Mouse (Mus musculus): Measurements from ENCODE around the gene Acer1.

The Acer1 gene

DNA sequence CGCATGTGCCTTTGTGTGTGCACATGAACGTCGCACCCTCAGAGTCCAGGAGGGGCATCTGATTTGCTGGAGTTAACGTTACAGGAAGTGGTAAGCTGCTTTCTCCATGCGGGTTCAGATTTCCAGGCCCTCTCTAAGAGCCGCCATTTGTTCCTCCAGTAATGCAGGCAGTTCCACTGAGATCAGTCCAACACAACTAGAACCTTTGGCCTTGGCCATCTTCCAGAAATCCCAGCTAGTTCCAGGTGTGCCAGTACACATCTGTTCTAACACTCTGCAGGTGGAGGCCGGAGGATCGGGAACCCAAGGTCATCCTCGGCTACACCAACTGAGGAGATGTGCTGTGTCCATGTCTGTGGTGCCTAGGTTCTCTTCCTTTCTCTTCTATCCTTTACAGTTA, 3.0 kb upstream of the Acer1 start:
- no peaks in the 10 kb centered on the region for H3K36me3 ChIP-seq (ENCODE audit: insufficient read depth, low read length)
- TF ChIP-seq POU5F1 (IDR thresholded peaks at IDR 0.05; ENCODE audit: borderline replicate concordance, low read length), result no peak
- TF ChIP-seq NANOG (IDR thresholded peaks at IDR 0.05; ENCODE audit: borderline replicate concordance, low read length), result no peak
- TF ChIP-seq CTCF (conservative IDR thresholded peaks at IDR 0.05; ENCODE audit: low read length), result no peak
- peaks cover 12% of the 10 kb centered on the region for H3K4me1 ChIP-seq (replicated peaks; ENCODE audit: low read depth, low read length)
- H3K9me3 ChIP-seq (ENCODE audit: low read length), result no peaks in the 10 kb centered on the region
- H3K27me3 ChIP-seq (ENCODE audit: insufficient read depth, low read length), result no peaks in the 10 kb centered on the region
- no peak overlapping the region for H3K4me3 ChIP-seq (replicated peaks; ENCODE audit: low read length)

DNA sequence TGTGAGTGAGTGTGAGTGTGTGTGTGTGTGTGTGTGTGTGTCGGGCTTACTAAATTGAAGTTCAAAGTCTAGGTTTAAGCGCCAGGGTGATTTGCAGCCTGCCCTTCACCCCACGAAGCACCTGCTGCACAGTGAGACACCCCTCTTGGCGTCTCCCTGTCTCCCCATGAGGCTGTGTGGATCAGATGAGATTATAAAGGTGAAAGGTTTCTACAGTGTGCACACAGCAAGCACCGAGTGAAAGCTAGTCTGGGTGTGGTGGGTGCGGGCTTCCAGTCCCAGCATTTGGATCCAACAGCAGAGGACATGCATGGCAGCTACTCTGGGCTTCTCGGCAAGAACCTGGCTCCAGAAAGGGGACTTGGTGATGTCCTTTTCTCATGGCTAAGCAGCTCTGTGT, 877 bp downstream of the Acer1 start:
- Histone ChIP-seq H3K9me3 (ENCODE audit: low read length) (no peaks in the 10 kb centered on the region), H3K4me1 (replicated peaks; ENCODE audit: low read depth, low read length) (peaks cover 10% of the 10 kb centered on the region), H3K4me3 (replicated peaks; ENCODE audit: low read length) (no peak overlapping the region), H3K36me3 (ENCODE audit: insufficient read depth, low read length) (no peaks in the 10 kb centered on the region), H3K27me3 (ENCODE audit: insufficient read depth, low read length) (peaks cover 2% of the 10 kb centered on the region; the same call in 1 of the 2 replicates)
- no peak for TF ChIP-seq CTCF (conservative IDR thresholded peaks at IDR 0.05; ENCODE audit: low read length)
- no peak for TF ChIP-seq NANOG (IDR thresholded peaks at IDR 0.05; ENCODE audit: borderline replicate concordance, low read length)
- no peak for TF ChIP-seq POU5F1 (IDR thresholded peaks at IDR 0.05; ENCODE audit: borderline replicate concordance, low read length)

DNA sequence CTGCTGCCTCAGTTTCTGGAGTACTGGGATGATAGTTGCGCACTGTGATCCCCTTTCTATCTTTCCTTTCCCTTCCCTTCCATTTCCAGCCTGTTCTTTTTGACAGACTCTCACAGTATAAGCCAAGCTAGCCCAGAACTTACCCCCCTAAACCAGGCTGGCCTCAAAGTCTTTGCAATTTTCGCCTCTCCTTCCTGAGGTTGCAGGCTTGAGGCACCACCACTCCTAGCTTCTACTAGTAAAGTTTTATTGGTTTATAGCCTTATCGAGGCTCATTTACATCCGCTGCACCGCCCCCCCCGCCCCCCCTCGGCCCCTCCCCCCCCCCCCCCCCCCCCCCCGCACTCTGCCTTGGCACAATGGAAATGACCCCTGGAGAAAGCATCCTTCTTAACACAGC, 2.4 kb downstream of the Acer1 start:
- TF ChIP-seq POU5F1 (IDR thresholded peaks at IDR 0.05; ENCODE audit: borderline replicate concordance, low read length) (no peak), NANOG (IDR thresholded peaks at IDR 0.05; ENCODE audit: borderline replicate concordance, low read length) (no peak), CTCF (conservative IDR thresholded peaks at IDR 0.05; ENCODE audit: low read length) (no peak)
- Histone ChIP-seq H3K27me3 (ENCODE audit: insufficient read depth, low read length) (peaks cover 2% of the 10 kb centered on the region; the same call in 1 of the 2 replicates), H3K36me3 (ENCODE audit: insufficient read depth, low read length) (no peaks in the 10 kb centered on the region), H3K9me3 (ENCODE audit: low read length) (no peaks in the 10 kb centered on the region), H3K4me3 (replicated peaks; ENCODE audit: low read length) (no peak overlapping the region), H3K4me1 (replicated peaks; ENCODE audit: low read depth, low read length) (peaks cover 15% of the 10 kb centered on the region)

DNA sequence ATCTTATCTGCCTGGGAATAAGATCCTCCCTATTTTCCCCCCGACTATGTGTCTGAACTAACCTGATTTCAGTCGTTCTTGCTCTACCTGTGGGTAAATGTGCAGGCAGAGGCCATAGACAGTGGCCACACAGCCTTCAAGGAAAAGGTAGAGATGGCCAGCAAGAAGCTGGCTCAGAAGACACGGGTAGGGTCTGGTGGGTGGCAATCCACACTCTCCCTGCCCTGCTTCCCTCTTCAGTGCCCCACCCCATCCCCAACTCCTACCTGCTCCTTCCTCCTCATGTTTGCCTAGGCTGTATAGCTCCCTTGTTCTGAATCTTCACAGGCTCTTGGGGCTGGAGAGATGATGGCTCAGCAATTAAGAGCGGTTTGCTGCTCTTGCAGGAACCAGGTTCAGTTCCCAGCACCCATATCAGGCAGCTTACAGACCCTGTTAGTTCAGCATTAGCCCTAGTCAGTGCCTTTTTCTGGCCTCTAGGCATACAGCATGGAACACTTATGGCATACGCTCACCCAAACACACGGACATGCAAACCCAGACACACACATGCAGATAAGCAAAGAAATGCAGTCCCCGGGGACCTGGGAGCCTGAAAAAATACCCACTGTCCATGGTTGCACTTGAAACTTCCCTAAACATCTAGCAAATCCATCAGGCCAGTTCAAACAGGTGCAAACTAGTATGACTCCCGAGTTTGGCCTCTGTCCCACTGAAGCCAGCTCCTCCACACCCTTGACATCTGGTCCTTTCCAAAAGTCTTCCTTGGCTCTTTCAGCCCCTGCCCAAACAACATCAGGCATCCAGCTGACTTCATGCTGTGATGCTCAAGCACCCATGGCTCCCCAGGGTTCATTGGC, 5.2 kb downstream of the Acer1 start:
- peaks cover 22% of the 10 kb centered on the region for H3K4me1 ChIP-seq (replicated peaks; ENCODE audit: low read depth, low read length)
- peaks cover 2% of the 10 kb centered on the region; the same call in 1 of the 2 replicates for H3K27me3 ChIP-seq (ENCODE audit: insufficient read depth, low read length)
- H3K9me3 ChIP-seq (ENCODE audit: low read length), result no peaks in the 10 kb centered on the region
- TF ChIP-seq POU5F1 (IDR thresholded peaks at IDR 0.05; ENCODE audit: borderline replicate concordance, low read length), result no peak
- TF ChIP-seq CTCF (conservative IDR thresholded peaks at IDR 0.05; ENCODE audit: low read length), result no peak
- H3K36me3 ChIP-seq (ENCODE audit: insufficient read depth, low read length), result no peaks in the 10 kb centered on the region
- H3K4me3 ChIP-seq (replicated peaks; ENCODE audit: low read length), result no peak overlapping the region

DNA sequence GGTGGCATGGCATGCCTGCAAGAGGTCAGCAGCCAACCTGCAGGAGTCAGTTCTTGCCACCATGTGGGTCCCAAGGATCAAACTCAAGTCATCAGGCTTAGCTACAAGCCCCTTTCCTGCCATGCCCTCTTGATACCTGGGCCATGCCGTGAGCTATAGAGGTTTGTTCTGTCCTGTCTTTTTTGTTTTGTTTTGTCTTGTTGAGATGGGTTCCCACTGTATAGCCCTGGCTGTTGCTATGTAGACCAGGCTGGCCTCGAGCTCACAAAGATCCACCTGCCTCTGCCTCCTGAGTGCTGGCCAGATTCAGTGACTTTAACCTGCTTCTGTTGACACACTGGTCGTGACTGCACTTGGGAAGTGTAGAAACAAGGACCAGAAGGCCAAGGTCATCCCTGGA, 6.5 kb downstream of the Acer1 start:
- H3K36me3 ChIP-seq (ENCODE audit: insufficient read depth, low read length), result no peaks in the 10 kb centered on the region
- no peak overlapping the region for H3K4me3 ChIP-seq (replicated peaks; ENCODE audit: low read length)
- peaks cover 22% of the 10 kb centered on the region for H3K4me1 ChIP-seq (replicated peaks; ENCODE audit: low read depth, low read length)
- H3K9me3 ChIP-seq (ENCODE audit: low read length), result no peaks in the 10 kb centered on the region
- H3K27me3 ChIP-seq (ENCODE audit: insufficient read depth, low read length), result peaks cover 2% of the 10 kb centered on the region; the same call in 1 of the 2 replicates
- TF ChIP-seq NANOG (IDR thresholded peaks at IDR 0.05; ENCODE audit: borderline replicate concordance, low read length) (no peak), POU5F1 (IDR thresholded peaks at IDR 0.05; ENCODE audit: borderline replicate concordance, low read length) (no peak), CTCF (conservative IDR thresholded peaks at IDR 0.05; ENCODE audit: low read length) (no peak)

DNA sequence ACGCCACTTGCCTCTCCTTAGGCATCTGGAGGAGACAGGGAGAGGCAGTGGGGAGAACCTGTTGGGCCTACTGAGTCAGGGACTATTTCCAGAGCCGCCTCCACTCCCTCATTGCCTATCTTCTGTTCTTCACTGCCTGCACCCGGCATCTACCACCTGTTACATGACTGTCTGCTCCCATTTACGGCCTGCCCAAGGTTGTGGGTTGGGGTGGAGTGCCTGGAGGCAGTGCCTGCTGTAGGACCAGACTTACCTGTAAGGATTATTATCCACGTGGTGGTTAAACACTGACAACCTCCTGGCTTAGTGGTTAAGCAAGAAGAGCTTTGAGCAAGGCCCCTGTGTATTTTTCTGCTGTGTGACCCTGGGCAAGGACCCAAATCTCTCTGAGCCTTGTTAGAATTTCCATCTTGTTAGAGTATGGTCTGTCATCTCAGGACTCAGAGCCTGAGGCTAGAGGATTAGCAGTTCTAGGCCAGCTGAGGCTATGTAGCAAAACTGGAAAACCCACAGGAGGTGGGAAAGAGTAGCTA, 7.2 kb downstream of the Acer1 start:
- Histone ChIP-seq H3K27me3 (ENCODE audit: insufficient read depth, low read length) (peaks cover 7% of the 10 kb centered on the region; the same call in 1 of the 2 replicates), H3K9me3 (ENCODE audit: low read length) (no peaks in the 10 kb centered on the region), H3K4me1 (replicated peaks; ENCODE audit: low read depth, low read length) (peaks cover 22% of the 10 kb centered on the region), H3K36me3 (ENCODE audit: insufficient read depth, low read length) (no peaks in the 10 kb centered on the region), H3K4me3 (replicated peaks; ENCODE audit: low read length) (no peak overlapping the region)
- TF ChIP-seq CTCF (conservative IDR thresholded peaks at IDR 0.05; ENCODE audit: low read length) (no peak), NANOG (IDR thresholded peaks at IDR 0.05; ENCODE audit: borderline replicate concordance, low read length) (no peak), POU5F1 (IDR thresholded peaks at IDR 0.05; ENCODE audit: borderline replicate concordance, low read length) (no peak)

DNA sequence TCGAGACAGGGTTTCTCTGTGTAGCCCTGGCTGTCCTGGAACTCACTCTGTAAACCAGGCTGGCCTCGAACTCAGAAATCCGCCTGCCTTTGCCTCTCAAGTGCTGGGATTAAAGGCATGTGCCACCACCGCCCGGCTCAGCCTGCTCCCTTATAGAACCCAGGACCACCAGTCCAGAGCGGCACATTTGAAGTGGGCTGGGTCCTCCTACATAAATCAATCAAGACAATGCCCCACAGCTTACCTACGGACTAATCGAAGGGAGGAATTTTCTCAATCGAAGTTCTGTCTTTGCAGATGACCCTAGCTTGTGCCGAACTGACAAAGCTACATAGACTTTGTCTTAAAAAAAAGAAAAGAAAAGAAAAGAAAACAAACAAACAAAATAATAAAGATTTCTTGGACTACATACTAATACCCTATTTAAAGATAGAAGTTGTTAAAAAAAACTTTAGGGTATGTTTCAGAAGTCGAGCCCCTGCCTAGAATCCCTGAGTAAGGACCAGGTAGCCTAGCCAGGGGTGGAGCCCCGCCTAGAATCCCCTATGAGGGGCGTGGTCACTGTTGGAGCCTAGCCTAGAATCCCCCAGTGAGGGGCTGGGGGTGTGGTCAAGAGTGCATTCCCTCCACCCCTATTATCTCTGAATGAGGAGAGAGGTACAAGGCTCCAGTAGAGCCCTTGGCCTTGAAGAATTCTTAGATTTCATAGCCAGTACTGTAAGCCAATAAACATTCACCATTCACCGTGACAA, 7.8 kb downstream of the Acer1 start:
- Histone ChIP-seq H3K9me3 (ENCODE audit: low read length) (no peaks in the 10 kb centered on the region), H3K4me3 (replicated peaks; ENCODE audit: low read length) (no peak overlapping the region), H3K27me3 (ENCODE audit: insufficient read depth, low read length) (peaks cover 11% of the 10 kb centered on the region), H3K36me3 (ENCODE audit: insufficient read depth, low read length) (no peaks in the 10 kb centered on the region), H3K4me1 (replicated peaks; ENCODE audit: low read depth, low read length) (peaks cover 22% of the 10 kb centered on the region)
- TF ChIP-seq CTCF (conservative IDR thresholded peaks at IDR 0.05; ENCODE audit: low read length) (no peak), POU5F1 (IDR thresholded peaks at IDR 0.05; ENCODE audit: borderline replicate concordance, low read length) (no peak), NANOG (IDR thresholded peaks at IDR 0.05; ENCODE audit: borderline replicate concordance, low read length) (no peak)

DNA sequence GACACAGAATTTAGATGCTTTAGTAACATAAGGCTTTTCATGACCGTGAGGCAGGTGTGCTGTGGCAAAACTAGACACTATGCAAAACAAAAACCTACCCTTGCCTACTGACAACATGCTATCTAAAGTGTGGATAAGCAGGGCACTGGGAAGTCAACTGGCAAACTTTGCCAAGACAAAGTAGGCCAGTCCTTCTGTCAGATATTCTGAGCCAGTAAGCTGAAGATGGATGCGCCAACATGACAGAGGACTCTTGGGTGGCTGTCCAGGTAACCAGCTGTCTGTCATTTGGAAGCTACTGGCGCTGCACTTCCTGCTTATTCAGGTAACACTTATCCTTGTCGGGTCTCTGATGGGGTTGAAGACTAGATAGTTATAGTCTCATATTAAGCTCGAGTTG, 11.8 kb downstream of the Acer1 start:
- no peaks in the 10 kb centered on the region for H3K36me3 ChIP-seq (ENCODE audit: insufficient read depth, low read length)
- H3K9me3 ChIP-seq (ENCODE audit: low read length), result no peaks in the 10 kb centered on the region
- H3K27me3 ChIP-seq (ENCODE audit: insufficient read depth, low read length), result peaks cover 9% of the 10 kb centered on the region; the same call in 1 of the 2 replicates
- H3K4me3 ChIP-seq (replicated peaks; ENCODE audit: low read length), result no peak overlapping the region
- H3K4me1 ChIP-seq (replicated peaks; ENCODE audit: low read depth, low read length), result peaks cover 12% of the 10 kb centered on the region
- TF ChIP-seq NANOG (IDR thresholded peaks at IDR 0.05; ENCODE audit: borderline replicate concordance, low read length), result no peak
- no peak for TF ChIP-seq CTCF (conservative IDR thresholded peaks at IDR 0.05; ENCODE audit: low read length)
- no peak for TF ChIP-seq POU5F1 (IDR thresholded peaks at IDR 0.05; ENCODE audit: borderline replicate concordance, low read length)

All from E14TG2a.4 (cell line).